Mouse (Mus musculus): Measurements from ENCODE around the gene Thsd4. TPM values are rescaled to one million over a fixed set of nuclear protein-coding genes. Genes with fewer than 3 reads are reported as not detected.

The Thsd4 gene
- polyA plus RNA-seq, 1 experiment from 2014 or later = 3.3 TPM

DNA sequence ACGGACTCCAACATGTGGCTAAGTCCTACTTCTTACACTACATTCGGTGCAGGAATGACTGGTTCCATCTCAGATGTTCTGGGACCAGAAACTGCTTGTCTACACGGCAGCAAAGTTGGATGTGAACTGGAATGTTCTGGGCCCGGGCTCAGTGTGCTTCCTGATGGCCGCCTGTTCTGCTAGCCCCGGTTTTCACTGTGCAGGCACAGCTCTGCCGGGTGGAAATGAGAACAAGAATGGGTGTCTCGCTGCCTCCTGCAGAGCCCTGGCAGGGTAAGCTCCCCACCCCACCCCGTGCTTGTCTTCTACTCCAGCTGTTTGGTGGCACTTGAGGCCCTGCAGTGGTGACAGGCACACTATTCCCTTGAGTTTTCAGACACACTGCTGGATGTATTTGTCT is 285.7 kb downstream of the Thsd4 start:
- Histone ChIP-seq H3K9ac (no peak overlapping the region), H3K27me3 (replicated peaks) (no peaks in the 10 kb centered on the region), H3K4me1 (no peaks in the 10 kb centered on the region), H3K9me3 (replicated peaks) (no peaks in the 10 kb centered on the region), H3K4me3 (no peak overlapping the region), H3K27ac (no peak overlapping the region), H3K36me3 (no peaks in the 10 kb centered on the region), H3K4me2 (no peak overlapping the region)
- no peak for ATAC-seq
- 62% methylated on average over 9 of the region's 9 CpGs for WGBS (ENCODE audit: insufficient replicate concordance)

DNA sequence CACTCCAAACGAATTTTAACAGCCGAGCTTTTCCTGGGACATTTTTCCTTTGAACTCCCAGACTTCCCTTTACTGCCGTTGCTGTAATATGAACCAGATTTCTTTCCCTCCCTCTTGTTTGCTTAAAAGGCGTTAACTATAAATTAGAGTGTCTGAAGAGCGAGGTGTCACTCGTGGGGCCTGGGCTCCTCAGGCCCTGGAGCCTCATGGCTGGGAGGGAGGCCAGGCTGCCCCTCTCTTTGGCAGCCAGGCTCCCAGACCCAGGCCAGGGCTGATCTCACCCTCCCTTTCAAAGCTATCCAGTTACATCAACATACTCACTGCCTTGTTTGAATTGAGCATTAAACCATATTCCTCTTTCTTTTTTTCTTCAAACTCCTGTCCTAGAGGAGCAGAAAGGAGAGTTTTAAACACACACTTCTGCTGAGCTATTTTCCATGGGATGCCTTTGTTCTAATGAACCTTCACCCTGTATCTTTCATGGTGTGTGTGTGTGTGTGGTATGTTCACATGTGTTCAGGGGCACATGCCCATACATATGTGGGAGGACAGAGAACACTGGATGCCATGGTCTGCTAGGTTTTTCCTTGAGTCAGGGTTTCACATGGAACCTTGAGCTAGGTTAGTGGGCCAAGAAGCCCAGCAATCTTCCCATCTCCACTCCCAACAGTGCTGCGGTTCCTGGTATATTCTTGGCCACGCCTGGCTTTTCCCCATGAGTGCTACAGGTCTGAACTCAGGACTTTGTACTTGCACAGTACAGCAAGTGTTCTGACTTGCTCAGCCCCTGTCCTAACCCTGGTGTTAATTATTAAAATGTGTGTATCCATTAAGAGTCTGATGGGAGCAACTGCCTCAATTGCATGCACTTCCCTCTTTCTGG is 287.4 kb downstream of the Thsd4 start:
- Histone ChIP-seq H3K9ac (no peak overlapping the region), H3K27ac (no peak overlapping the region), H3K4me3 (no peak overlapping the region), H3K4me1 (no peaks in the 10 kb centered on the region), H3K36me3 (no peaks in the 10 kb centered on the region), H3K9me3 (replicated peaks) (no peaks in the 10 kb centered on the region), H3K27me3 (replicated peaks) (no peaks in the 10 kb centered on the region), H3K4me2 (no peak overlapping the region)
- WGBS (ENCODE audit: insufficient replicate concordance) = 54% methylated on average over 8 of the region's 8 CpGs
- ATAC-seq = no peak

DNA sequence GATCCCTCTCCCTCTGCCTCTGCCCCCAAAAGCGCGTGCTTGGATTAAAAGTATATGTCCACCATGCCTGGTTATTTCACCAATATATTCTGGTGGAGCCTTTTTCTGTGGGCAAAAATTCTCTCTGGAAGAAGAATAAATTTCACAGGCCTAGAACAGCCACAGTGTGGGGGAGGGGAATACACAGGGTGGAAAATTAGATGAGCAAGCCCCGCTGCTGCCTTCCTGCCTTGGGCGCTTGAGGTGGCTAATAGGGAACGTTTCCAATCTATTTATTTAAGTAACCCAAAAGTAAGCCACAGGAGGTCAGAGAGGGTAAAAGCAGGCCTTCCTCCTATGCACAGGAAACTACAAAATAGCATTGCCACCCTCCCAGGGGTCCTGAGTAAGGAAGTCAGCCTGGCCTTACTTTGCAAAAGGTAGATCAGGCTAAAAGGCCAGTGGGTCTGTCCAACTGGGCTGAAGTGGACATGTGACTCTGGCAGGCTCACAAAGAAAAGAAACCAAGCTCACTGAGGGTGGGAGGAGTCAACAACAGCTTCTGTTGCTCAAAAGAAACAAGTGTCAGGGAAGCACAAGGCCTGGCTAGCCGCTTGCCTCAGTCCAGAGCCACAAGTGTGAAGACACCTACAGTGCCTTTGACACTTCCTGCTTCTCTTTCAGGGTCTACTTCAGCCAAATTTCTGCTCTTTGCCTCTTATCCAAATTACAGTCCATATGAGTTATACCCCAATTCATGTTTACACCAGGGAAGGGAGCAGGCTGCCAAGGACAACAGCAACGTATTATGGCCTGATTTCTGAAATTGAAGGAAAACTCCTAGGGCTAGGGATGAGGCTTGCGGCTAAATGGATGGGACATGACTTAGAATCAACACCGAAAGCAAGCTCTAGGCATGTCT is 289.6 kb downstream of the Thsd4 start:
- no peak overlapping the region for H3K9ac ChIP-seq
- H3K36me3 ChIP-seq = no peaks in the 10 kb centered on the region
- no peaks in the 10 kb centered on the region for H3K9me3 ChIP-seq (replicated peaks)
- ATAC-seq = no peak
- no peaks in the 10 kb centered on the region for H3K4me1 ChIP-seq
- 65% methylated on average over 9 of the region's 9 CpGs for WGBS (ENCODE audit: insufficient replicate concordance)
- no peak overlapping the region for H3K4me3 ChIP-seq
- no peak overlapping the region for H3K27ac ChIP-seq
- H3K27me3 ChIP-seq (replicated peaks) = no peaks in the 10 kb centered on the region
- no peak overlapping the region for H3K4me2 ChIP-seq

DNA sequence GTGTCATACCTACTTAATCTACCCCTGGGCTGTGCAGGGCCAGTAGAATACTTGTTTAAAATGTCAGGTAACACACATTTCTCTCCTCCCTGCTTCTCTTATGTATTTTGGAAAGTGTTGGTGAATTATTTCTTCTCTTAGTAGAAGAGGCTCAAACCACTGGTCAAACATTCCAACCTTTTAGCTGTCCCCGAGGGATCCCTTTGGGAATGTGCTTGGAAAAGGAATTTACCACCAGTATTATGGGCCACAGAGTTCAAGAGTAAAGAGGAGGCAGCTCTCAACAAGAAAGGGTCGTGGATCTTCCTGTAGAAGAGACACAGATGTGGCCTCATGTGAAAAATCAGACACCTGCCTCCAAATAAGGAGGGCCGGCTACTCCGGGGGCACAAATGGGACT is 292.4 kb downstream of the Thsd4 start:
- H3K4me2 ChIP-seq = no peak overlapping the region
- no peaks in the 10 kb centered on the region for H3K4me1 ChIP-seq
- no peaks in the 10 kb centered on the region for H3K9me3 ChIP-seq (replicated peaks)
- no peak overlapping the region for H3K27ac ChIP-seq
- H3K36me3 ChIP-seq = no peaks in the 10 kb centered on the region
- ATAC-seq = no peak
- no peak overlapping the region for H3K9ac ChIP-seq
- no peak overlapping the region for H3K4me3 ChIP-seq
- WGBS (ENCODE audit: insufficient replicate concordance) = 64% methylated on average over 4 of the region's 4 CpGs
- H3K27me3 ChIP-seq (replicated peaks) = no peaks in the 10 kb centered on the region

- Histone ChIP-seq H3K36me3 (no peaks in the 10 kb centered on the region), H3K4me2 (no peak overlapping the region), H3K9me3 (replicated peaks) (no peaks in the 10 kb centered on the region), H3K4me1 (no peaks in the 10 kb centered on the region), H3K9ac (no peak overlapping the region), H3K27me3 (replicated peaks) (no peaks in the 10 kb centered on the region), H3K27ac (no peak overlapping the region), H3K4me3 (no peak overlapping the region)
- no peak for ATAC-seq
- WGBS (ENCODE audit: insufficient replicate concordance) = 62% methylated on average over 7 of the region's 7 CpGs
Measured at GRCm38 (mm10) chr9:60227727-60228126, 294.1 kb downstream of the Thsd4 start.

GRCm38 (mm10) chr9:60226679-60227078 is 295.2 kb downstream of the Thsd4 start:
- 76% methylated on average over 4 of the region's 4 CpGs for WGBS (ENCODE audit: insufficient replicate concordance)
- H3K36me3 ChIP-seq = no peaks in the 10 kb centered on the region

GRCm38 (mm10) chr9:60226155-60226554 is 295.7 kb downstream of the Thsd4 start:
- no peak overlapping the region for H3K4me3 ChIP-seq
- no peaks in the 10 kb centered on the region for H3K9me3 ChIP-seq (replicated peaks)
- no peak overlapping the region for H3K4me2 ChIP-seq
- no peak overlapping the region for H3K27ac ChIP-seq
- no peaks in the 10 kb centered on the region for H3K27me3 ChIP-seq (replicated peaks)
- H3K4me1 ChIP-seq = no peaks in the 10 kb centered on the region
- H3K9ac ChIP-seq = no peak overlapping the region
- H3K36me3 ChIP-seq = no peaks in the 10 kb centered on the region
- ATAC-seq = no peak
- 77% methylated on average over 14 of the region's 14 CpGs for WGBS (ENCODE audit: insufficient replicate concordance)

More at GRCm38 (mm10) chr9:60226679-60227078, 295.2 kb downstream of the Thsd4 start:
- no peak for ATAC-seq
- no peak overlapping the region for H3K4me2 ChIP-seq
- no peaks in the 10 kb centered on the region for H3K27me3 ChIP-seq (replicated peaks)
- H3K9me3 ChIP-seq (replicated peaks) = no peaks in the 10 kb centered on the region
- no peak overlapping the region for H3K9ac ChIP-seq
- no peaks in the 10 kb centered on the region for H3K4me1 ChIP-seq
- H3K27ac ChIP-seq = no peak overlapping the region
- H3K4me3 ChIP-seq = no peak overlapping the region

DNA sequence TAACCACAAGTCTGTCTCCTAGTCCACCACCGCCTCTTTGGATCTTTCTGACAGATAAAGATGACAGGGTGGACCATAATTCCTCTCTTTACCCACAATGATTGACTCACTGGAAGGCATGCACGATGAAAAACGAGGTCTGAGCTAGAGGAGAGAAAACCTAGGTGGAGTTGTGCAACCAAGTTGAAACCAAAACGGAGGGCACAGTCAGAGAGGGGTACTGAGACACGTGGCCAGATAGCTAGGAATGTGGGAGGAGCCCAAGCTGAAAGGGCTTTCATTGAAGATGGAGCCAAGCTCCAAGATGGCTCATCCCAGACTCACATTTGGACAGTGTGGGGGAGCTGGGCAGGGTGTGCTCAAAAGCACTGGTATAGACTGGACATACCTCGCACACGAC is 296.4 kb downstream of the Thsd4 start:
- H3K9me3 ChIP-seq (replicated peaks) = no peaks in the 10 kb centered on the region
- 43% methylated on average over 7 of the region's 7 CpGs for WGBS (ENCODE audit: insufficient replicate concordance)
- no peak overlapping the region for H3K27ac ChIP-seq
- H3K9ac ChIP-seq = no peak overlapping the region
- no peak for ATAC-seq
- no peak overlapping the region for H3K4me2 ChIP-seq
- no peak overlapping the region for H3K4me3 ChIP-seq
- no peaks in the 10 kb centered on the region for H3K4me1 ChIP-seq
- H3K27me3 ChIP-seq (replicated peaks) = no peaks in the 10 kb centered on the region
- H3K36me3 ChIP-seq = no peaks in the 10 kb centered on the region

DNA sequence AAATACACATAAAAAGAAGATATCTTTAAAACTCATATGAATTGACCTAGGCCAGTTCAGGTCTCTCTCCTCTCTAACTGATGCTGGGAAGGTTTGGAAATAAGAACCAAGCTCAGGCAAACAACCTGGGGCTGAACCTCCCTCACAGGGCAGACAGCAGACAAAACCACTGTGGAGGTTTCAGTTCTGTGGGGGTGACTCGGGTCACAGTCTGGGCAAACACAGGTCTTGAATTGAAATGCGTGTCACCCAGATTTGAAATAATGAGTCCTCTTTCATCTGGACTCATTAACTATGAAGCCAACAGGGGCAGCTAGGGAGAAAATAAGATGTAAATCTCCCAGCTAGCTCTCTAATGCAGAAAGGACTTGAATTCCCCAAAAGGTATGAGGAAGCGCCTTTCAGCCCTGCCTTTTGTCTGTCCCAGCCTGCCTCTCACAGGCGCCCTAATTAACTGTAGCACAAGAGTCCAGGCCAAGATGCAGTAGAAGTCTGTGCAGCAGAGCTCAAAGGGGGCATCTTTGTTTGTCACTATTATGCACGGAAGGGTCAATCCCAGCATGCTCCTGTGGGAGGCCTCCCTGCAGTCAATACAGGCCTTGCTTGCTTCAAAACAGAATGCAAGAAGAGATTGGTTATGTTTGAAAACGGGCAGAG is 297.7 kb downstream of the Thsd4 start:
- WGBS (ENCODE audit: insufficient replicate concordance) = 59% methylated on average over 6 of the region's 6 CpGs
- H3K4me3 ChIP-seq = no peak overlapping the region
- ATAC-seq = no peak
- no peaks in the 10 kb centered on the region for H3K4me1 ChIP-seq
- no peak overlapping the region for H3K9ac ChIP-seq
- no peaks in the 10 kb centered on the region for H3K27me3 ChIP-seq (replicated peaks)
- no peaks in the 10 kb centered on the region for H3K9me3 ChIP-seq (replicated peaks)
- no peak overlapping the region for H3K27ac ChIP-seq
- no peaks in the 10 kb centered on the region for H3K36me3 ChIP-seq
- no peak overlapping the region for H3K4me2 ChIP-seq

DNA sequence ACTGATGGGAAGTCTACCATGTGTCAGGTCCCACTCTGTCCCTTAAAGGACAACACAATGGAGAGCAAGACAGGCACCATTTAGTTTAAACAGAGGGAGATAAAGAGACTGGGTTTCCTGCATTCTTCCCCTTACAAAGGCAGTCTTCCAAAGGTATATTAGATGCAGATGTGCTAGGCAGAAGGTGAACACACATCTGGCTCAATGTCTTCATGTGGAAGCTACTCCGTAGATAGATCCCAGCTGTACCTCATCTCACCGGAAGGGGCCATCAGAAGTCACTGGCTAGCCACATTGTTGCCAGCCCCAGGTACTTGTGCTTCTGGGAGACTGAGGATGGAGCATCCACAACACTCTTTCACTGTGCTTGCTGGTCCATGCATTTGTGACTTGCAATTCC is 301.4 kb downstream of the Thsd4 start:
- Histone ChIP-seq H3K27ac (no peak overlapping the region), H3K4me1 (no peaks in the 10 kb centered on the region), H3K9ac (no peak overlapping the region), H3K4me2 (no peak overlapping the region), H3K4me3 (no peak overlapping the region), H3K9me3 (replicated peaks) (no peaks in the 10 kb centered on the region), H3K36me3 (no peaks in the 10 kb centered on the region), H3K27me3 (replicated peaks) (no peaks in the 10 kb centered on the region)
- no peak for ATAC-seq
- WGBS (ENCODE audit: insufficient replicate concordance) = 87% methylated on average over 2 of the region's 2 CpGs

- H3K4me1 ChIP-seq = no peaks in the 10 kb centered on the region
- no peaks in the 10 kb centered on the region for H3K9me3 ChIP-seq (replicated peaks)
- H3K9ac ChIP-seq = no peak overlapping the region
- WGBS (ENCODE audit: insufficient replicate concordance) = 48% methylated on average over 6 of the region's 6 CpGs
- H3K4me2 ChIP-seq = no peak overlapping the region
- no peak for ATAC-seq
- no peaks in the 10 kb centered on the region for H3K36me3 ChIP-seq
- no peaks in the 10 kb centered on the region for H3K27me3 ChIP-seq (replicated peaks)
- H3K27ac ChIP-seq = no peak overlapping the region
- H3K4me3 ChIP-seq = no peak overlapping the region
Measured at GRCm38 (mm10) chr9:60218396-60218795, 303.4 kb downstream of the Thsd4 start.

GRCm38 (mm10) chr9:60216029-60216428 is 305.8 kb downstream of the Thsd4 start:
- 73% methylated on average over 6 of the region's 6 CpGs for WGBS (ENCODE audit: insufficient replicate concordance)
- Histone ChIP-seq H3K36me3 (no peaks in the 10 kb centered on the region), H3K27me3 (replicated peaks) (no peaks in the 10 kb centered on the region), H3K4me2 (no peak overlapping the region), H3K27ac (no peak overlapping the region), H3K9me3 (replicated peaks) (no peaks in the 10 kb centered on the region), H3K4me1 (no peaks in the 10 kb centered on the region), H3K9ac (no peak overlapping the region), H3K4me3 (no peak overlapping the region)
- no peak for ATAC-seq
